Mouse (Mus musculus) midbrain, embryonic 13.5 days (tissue): Measurements from ENCODE around the gene Rad51b. TPM values are rescaled to one million over a fixed set of nuclear protein-coding genes. Genes with fewer than 3 reads are reported as not detected.

Source experiments
- ATAC-seq: fragments of 200-750 bp; cut with Nextera tagmentation; 2 replicates; pipeline ENCODE4 v1.8.0; 2017; ENCODE audit warnings: mild to moderate bottlenecking, moderate TSS enrichment, moderate library complexity
- H3K27ac ChIP-seq: fragments of 300-500 bp; sonication (generic); 2 replicates; pipeline ENCODE4 v1.5.1; 2015; ENCODE audit warnings: inconsistent platforms, mild to moderate bottlenecking, moderate library complexity
- H3K27me3 ChIP-seq: fragments of 300-500 bp; sonication (generic); 2 replicates; pipeline ENCODE4 v1.6.1; 2015; ENCODE audit warnings: mild to moderate bottlenecking, inconsistent platforms
- H3K36me3 ChIP-seq: fragments of 300-500 bp; sonication (generic); 2 replicates; pipeline ENCODE4 v1.6.1; 2015; ENCODE audit warnings: mild to moderate bottlenecking, inconsistent platforms
- H3K4me1 ChIP-seq: fragments of 300-500 bp; sonication (generic); replicated peaks from 2 replicates; pipeline ENCODE4 v1.6.1; 2015; ENCODE audit warnings: inconsistent platforms
- H3K4me2 ChIP-seq: fragments of 300-500 bp; sonication (generic); replicated peaks from 2 replicates; pipeline ENCODE4 v1.6.1; 2015; ENCODE audit warnings: moderate library complexity, mild to moderate bottlenecking, inconsistent platforms
- H3K4me3 ChIP-seq: fragments of 300-500 bp; sonication (generic); replicated peaks from 2 replicates; pipeline ENCODE4 v1.5.1; 2015; ENCODE audit warnings: mild to moderate bottlenecking, inconsistent platforms
- H3K9ac ChIP-seq: fragments of 300-500 bp; sonication (generic); replicated peaks from 2 replicates; pipeline ENCODE4 v1.6.1; 2015; ENCODE audit warnings: mild to moderate bottlenecking, inconsistent platforms
- H3K9me3 ChIP-seq: fragments of 300-500 bp; sonication (generic); 2 replicates; pipeline ENCODE4 v1.6.1; 2016; ENCODE audit warnings: mild to moderate bottlenecking, inconsistent platforms
- WGBS: fragments of 180-500 bp; shearing (Covaris S2); methylation state at CpG from one replicate; pipeline ENCODE4 v1.1.7; 2015; 5-methylcytosine and 5-hydroxymethylcytosine counted together
- polyA plus RNA-seq: library from polyadenylated mRNA; unstranded; fragments of >200 nt; fragmentation: Nextera tagmentation; extraction: Ambion mirVana; gene quantifications from 2 replicates; pipeline ENCODE4 v1.2.1, GENCODE M21; 2015

The Rad51b gene
- polyA plus RNA-seq, 1 experiment from 2014 or later = 3.2 TPM

DNA sequence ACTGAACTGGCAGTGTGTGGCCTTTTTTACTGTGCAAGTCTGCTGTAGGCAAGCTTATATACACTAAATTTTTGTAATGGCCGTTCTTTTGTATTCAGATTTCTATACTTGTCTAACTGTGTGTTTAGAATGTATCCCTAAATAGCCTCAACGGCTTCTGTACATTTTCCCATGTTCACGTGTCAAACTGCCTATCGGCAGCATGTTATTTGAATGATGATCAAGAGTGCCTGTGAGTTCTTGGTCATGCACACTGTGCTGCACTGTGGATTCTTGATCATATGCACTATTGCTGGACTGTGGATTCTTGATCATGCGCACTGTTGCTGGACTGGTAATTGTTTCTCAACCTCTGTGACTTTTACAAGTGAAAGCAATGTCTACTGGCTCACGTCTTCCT, 417.4 kb downstream of the Rad51b start:
- no peak overlapping the region for H3K9ac ChIP-seq
- no peak overlapping the region for H3K4me3 ChIP-seq
- H3K9me3 ChIP-seq = no peaks in the 10 kb centered on the region
- no peak overlapping the region for H3K27ac ChIP-seq
- no peaks in the 10 kb centered on the region for H3K27me3 ChIP-seq
- peaks cover 41% of the 10 kb centered on the region for H3K4me1 ChIP-seq
- H3K4me2 ChIP-seq = no peak overlapping the region
- no peaks in the 10 kb centered on the region for H3K36me3 ChIP-seq
- ATAC-seq = no peak
- 64% methylated on average over 6 of the region's 6 CpGs for WGBS

- peak overlapping the region; percentile 21; the same call in 1 of the 2 replicates for H3K4me2 ChIP-seq
- H3K4me3 ChIP-seq = no peak overlapping the region
- no peaks in the 10 kb centered on the region for H3K27me3 ChIP-seq
- H3K4me1 ChIP-seq = peaks cover 46% of the 10 kb centered on the region
- no peak overlapping the region; the same call in 1 of the 2 replicates for H3K9ac ChIP-seq
- H3K27ac ChIP-seq = peak overlapping the region; percentile 74
- H3K9me3 ChIP-seq = no peaks in the 10 kb centered on the region
- H3K36me3 ChIP-seq = no peaks in the 10 kb centered on the region
- no peak for ATAC-seq
- 15% methylated on average over 12 of the region's 12 CpGs for WGBS
Observed at GRCm38 (mm10) chr12:79715506-79716345, 418.6 kb downstream of the Rad51b start.

DNA sequence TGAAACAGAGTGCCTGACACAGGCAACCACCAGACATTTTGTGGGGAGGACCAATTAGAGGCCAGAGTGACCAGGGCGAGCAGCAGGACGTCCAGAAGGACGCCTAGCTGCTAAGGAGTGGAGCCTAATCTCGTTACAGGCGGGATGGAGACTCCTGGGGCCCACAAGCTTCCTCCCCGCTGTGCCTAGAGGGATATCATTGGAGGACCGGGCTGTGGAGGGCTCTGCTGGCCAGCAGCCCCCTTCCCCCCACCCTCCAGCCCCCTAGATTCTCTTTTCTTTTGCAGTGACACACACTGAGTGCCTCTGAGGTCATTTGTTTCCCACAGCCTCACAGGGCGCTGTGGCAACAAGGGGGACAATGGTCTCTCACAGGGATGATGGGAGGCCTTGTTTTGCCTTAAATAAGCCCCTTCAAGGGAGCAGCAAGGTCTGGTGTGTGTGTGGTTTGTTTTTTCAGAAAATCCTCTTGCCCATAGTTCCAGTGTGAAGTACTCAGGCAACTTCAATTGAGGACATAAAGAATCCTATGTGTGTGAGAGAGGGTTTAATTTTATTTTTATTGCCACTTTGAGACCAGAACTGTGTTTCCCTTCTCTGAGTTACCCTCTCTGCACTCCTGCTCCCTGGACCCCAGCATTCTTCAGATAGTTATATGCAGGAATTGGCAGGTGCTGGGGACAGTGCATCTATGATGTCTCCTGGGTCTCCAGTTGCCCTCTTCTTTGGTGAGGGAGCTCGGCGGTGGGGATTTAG, 422.2 kb downstream of the Rad51b start:
- Histone ChIP-seq H3K9me3 (no peaks in the 10 kb centered on the region), H3K4me1 (peaks cover 46% of the 10 kb centered on the region), H3K36me3 (no peaks in the 10 kb centered on the region), H3K9ac (no peak overlapping the region), H3K27me3 (no peaks in the 10 kb centered on the region), H3K4me2 (no peak overlapping the region), H3K27ac (peak overlapping the region; percentile 88), H3K4me3 (no peak overlapping the region)
- peak; percentile 92 for ATAC-seq
- WGBS = 1% methylated on average over 10 of the region's 10 CpGs

GRCm38 (mm10) chr12:79719847-79720201, 422.7 kb downstream of the Rad51b start:
- H3K4me2 ChIP-seq = no peak overlapping the region
- no peaks in the 10 kb centered on the region for H3K27me3 ChIP-seq
- peaks cover 41% of the 10 kb centered on the region for H3K4me1 ChIP-seq
- H3K4me3 ChIP-seq = no peak overlapping the region
- no peak overlapping the region for H3K9ac ChIP-seq
- no peaks in the 10 kb centered on the region for H3K9me3 ChIP-seq
- 0 out of 2 replicates have a peak, but pooled peaks have one; percentile 28 for ATAC-seq
- WGBS = 0% methylated on average over 1 of the region's 1 CpGs
- H3K36me3 ChIP-seq = no peaks in the 10 kb centered on the region
- peak overlapping the region; percentile 88 for H3K27ac ChIP-seq

- H3K4me3 ChIP-seq = no peak overlapping the region
- peaks cover 12% of the 10 kb centered on the region; the same call in 1 of the 2 replicates for H3K36me3 ChIP-seq
- no peaks in the 10 kb centered on the region for H3K27me3 ChIP-seq
- no peak for ATAC-seq
- no peak overlapping the region for H3K9ac ChIP-seq
- H3K9me3 ChIP-seq = peaks cover 16% of the 10 kb centered on the region
- H3K4me1 ChIP-seq = peaks cover 9% of the 10 kb centered on the region
- H3K4me2 ChIP-seq = no peak overlapping the region
- H3K27ac ChIP-seq = no peak overlapping the region
Observed at GRCm38 (mm10) chr12:79724875-79725274, 427.8 kb downstream of the Rad51b start.

GRCm38 (mm10) chr12:79725711-79726110, 428.6 kb downstream of the Rad51b start:
- Histone ChIP-seq H3K4me3 (no peak overlapping the region), H3K9me3 (peaks cover 16% of the 10 kb centered on the region), H3K27ac (no peak overlapping the region), H3K9ac (no peak overlapping the region), H3K36me3 (peaks cover 12% of the 10 kb centered on the region; the same call in 1 of the 2 replicates), H3K27me3 (no peaks in the 10 kb centered on the region), H3K4me1 (peaks cover 7% of the 10 kb centered on the region; the same call in 1 of the 2 replicates), H3K4me2 (no peak overlapping the region)
- ATAC-seq = no peak

DNA sequence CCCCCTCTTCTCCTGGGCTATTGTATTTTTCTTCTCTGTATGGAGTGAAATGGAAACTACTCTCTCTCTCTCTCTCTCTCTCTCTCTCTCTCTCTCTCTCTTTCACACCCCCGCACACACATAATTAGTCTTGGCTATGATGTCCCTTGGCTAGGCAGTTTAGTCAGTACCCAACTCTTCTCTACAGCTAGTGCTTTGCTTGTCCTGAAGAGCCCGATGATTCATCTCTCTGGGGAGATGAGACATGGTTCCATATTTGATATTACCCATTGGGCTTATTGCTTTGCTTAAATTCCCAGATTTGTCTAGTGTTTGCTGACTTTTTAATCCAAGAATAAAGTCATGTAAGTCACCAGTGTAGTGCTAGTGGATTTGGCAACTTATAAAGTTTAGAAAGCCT, 429.0 kb downstream of the Rad51b start:
- H3K9me3 ChIP-seq = peaks cover 16% of the 10 kb centered on the region
- 94% methylated on average over 2 of the region's 2 CpGs for WGBS
- ATAC-seq = no peak
- H3K36me3 ChIP-seq = peaks cover 12% of the 10 kb centered on the region; the same call in 1 of the 2 replicates
- H3K4me2 ChIP-seq = no peak overlapping the region
- no peak overlapping the region for H3K4me3 ChIP-seq
- H3K27ac ChIP-seq = no peak overlapping the region
- no peak overlapping the region for H3K9ac ChIP-seq
- 0 out of 2 replicates have a peak, but pooled peaks cover 7% of the 10 kb centered on the region for H3K4me1 ChIP-seq
- no peaks in the 10 kb centered on the region for H3K27me3 ChIP-seq

- no peaks in the 10 kb centered on the region for H3K27me3 ChIP-seq
- peaks cover 16% of the 10 kb centered on the region for H3K9me3 ChIP-seq
- no peak overlapping the region for H3K27ac ChIP-seq
- no peak overlapping the region for H3K4me2 ChIP-seq
- ATAC-seq = no peak
- no peak overlapping the region for H3K9ac ChIP-seq
- no peak overlapping the region for H3K4me3 ChIP-seq
- 0 out of 2 replicates have a peak, but pooled peaks cover 5% of the 10 kb centered on the region for H3K4me1 ChIP-seq
- peaks cover 12% of the 10 kb centered on the region; the same call in 1 of the 2 replicates for H3K36me3 ChIP-seq
Observed at GRCm38 (mm10) chr12:79726959-79727358, 429.9 kb downstream of the Rad51b start.

DNA sequence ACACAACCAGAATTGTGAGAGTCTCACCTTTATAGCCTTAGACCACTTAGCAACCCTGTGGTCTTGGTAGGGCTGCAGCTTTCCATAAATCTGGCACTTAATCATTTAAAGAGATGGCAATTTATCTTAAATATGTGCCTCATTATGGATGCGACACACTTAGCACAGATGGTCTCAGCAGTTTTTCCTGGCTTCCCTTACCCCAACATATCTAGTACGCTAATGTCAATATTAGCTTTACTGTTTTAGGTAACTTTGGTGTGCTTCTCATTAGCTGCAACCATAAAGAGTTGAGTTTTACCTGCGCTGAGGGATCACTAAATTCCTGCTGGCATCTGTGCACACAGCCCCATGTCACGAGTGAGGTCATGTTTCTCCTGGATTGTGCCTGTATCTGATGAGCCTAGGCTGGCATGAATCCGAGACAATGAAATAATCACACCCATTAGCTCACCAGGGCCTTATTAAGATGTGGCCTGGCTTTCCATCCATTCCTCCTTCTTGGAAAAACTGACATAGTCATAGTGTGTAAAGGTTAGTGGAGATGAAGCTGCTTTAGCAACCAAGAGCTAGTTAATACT, 432.9 kb downstream of the Rad51b start:
- Histone ChIP-seq H3K27ac (no peak overlapping the region), H3K4me1 (0 out of 2 replicates have a peak, but pooled peaks cover 5% of the 10 kb centered on the region)

GRCm38 (mm10) chr12:79731905-79732304, 434.8 kb downstream of the Rad51b start:
- Histone ChIP-seq H3K4me2 (no peak overlapping the region), H3K27me3 (no peaks in the 10 kb centered on the region), H3K36me3 (peaks cover 12% of the 10 kb centered on the region; the same call in 1 of the 2 replicates), H3K9ac (no peak overlapping the region), H3K27ac (peak overlapping the region; percentile 53; the same call in 1 of the 2 replicates), H3K9me3 (peaks cover 16% of the 10 kb centered on the region), H3K4me1 (0 out of 2 replicates have a peak, but pooled peaks cover 5% of the 10 kb centered on the region), H3K4me3 (no peak overlapping the region)
- no peak for ATAC-seq
- WGBS = 80% methylated on average over 6 of the region's 6 CpGs

More for the DNA sequence above, 432.9 kb downstream of the Rad51b start:
- no peaks in the 10 kb centered on the region for H3K27me3 ChIP-seq
- H3K4me3 ChIP-seq = no peak overlapping the region
- H3K36me3 ChIP-seq = peaks cover 12% of the 10 kb centered on the region; the same call in 1 of the 2 replicates
- no peak overlapping the region for H3K9ac ChIP-seq
- no peak for ATAC-seq
- H3K4me2 ChIP-seq = no peak overlapping the region
- 86% methylated on average over 5 of the region's 5 CpGs for WGBS
- H3K9me3 ChIP-seq = peaks cover 16% of the 10 kb centered on the region

DNA sequence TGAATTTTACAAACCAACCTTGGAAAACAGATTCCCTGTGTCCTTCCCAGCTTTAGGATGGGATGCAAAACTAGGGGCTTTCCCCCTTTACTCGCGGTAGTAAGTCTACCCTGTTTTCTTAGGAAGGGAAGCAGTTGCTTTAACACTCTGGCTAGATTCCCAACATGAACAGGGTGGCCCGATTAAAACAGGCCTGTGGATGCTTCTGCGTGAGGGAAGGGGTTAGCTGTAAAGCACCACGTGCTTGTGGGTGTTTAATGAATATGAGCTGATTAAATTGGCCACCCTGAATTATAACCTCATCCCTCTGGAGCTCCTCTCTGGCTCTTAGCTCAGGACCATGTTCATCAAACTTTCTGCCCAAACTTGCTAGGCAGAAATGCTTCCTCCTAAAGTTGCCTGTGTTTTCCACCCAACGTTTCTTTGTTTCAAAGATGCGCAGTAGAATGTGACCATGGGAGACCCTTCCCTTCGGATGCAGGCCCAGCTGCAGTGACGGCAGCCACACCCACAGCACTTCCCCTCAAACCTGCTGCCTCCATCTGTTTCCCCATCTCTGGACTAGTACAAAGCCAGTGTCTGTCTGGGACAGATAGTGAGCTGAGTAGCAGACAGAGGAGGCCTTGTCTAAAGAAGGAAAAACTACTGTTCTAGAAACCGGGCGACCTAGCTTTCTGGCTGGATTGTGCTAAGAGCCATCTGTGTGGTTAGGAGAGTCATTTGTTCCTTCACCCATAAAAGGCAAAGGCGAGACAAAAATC, 435.5 kb downstream of the Rad51b start:
- no peak overlapping the region for H3K9ac ChIP-seq
- no peak overlapping the region for H3K4me2 ChIP-seq
- ATAC-seq = no peak
- H3K36me3 ChIP-seq = peaks cover 12% of the 10 kb centered on the region; the same call in 1 of the 2 replicates
- peaks cover 15% of the 10 kb centered on the region for H3K9me3 ChIP-seq
- no peaks in the 10 kb centered on the region for H3K27me3 ChIP-seq
- H3K27ac ChIP-seq = peak overlapping the region; percentile 53
- H3K4me3 ChIP-seq = no peak overlapping the region
- 68% methylated on average over 12 of the region's 12 CpGs for WGBS
- H3K4me1 ChIP-seq = 0 out of 2 replicates have a peak, but pooled peaks cover 5% of the 10 kb centered on the region
